In the genomic region with DNA sequence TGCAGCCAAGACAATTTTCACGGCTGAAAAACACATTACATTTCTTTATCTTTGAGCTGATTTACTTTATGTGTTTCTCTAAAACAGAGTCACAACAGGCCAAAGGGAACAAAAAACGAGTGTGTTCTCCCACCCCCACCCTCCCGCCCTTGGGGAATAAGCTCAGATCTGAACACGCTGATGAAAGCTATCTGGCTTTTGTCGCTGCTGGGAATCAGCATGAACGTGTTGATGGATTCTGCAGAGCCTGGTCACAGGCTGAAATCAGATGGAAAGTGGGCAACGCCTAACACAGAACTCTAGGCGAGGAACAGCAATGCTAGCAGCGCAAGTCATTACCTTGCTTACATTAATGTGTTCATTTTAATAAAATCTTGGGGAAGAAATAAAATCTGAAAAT, we compare ENCODE assay signal across 26 mouse cellular contexts.
A peak's percentile ranks its signal among the peaks of the same experiment; 100 is the strongest.
DNase-seq lines count a peak whose midpoint lies in the region; ATAC-seq and TF ChIP-seq lines count a peak whose summit lies in the region.
"Had no signal": no experiment of that assay in that cellular context is flagged by ENCODE, and none has a peak within 500 bp of the region (broad histone marks: within the 10 kb centered on the region; RNA-seq: fewer than 3 reads in every experiment).

No protein-coding gene starts in this region.

- H3K27ac ChIP-seq in gastrocnemius, adult 2 months, result peak overlapping the region; percentile 64
- no peak overlapping the region for H3K27ac ChIP-seq in heart, embryonic 11.5 days (ENCODE audit: low read depth, low read length)
- H3K27ac ChIP-seq in midbrain, embryonic 14.5 days (replicated peaks; ENCODE audit: low read depth, low read length), result no peak overlapping the region
- no peak overlapping the region for H3K27ac ChIP-seq in midbrain, embryonic 10.5 days (replicated peaks)
- H3K27ac ChIP-seq: embryonic facial prominence, embryonic 15.5 days; forebrain, embryonic 13.5 days; heart, embryonic 15.5 days; hindbrain, embryonic 13.5 days; lung, embryonic 15.5 days had no signal

- H3K36me3 ChIP-seq in heart, embryonic 11.5 days (ENCODE audit: control insufficient read depth, insufficient read depth, low read length), result no peaks in the 10 kb centered on the region
- no peaks in the 10 kb centered on the region for H3K36me3 ChIP-seq in midbrain, embryonic 14.5 days (ENCODE audit: control insufficient read depth, insufficient read depth, low read length)
- no peaks in the 10 kb centered on the region for H3K36me3 ChIP-seq in midbrain, embryonic 10.5 days
- H3K36me3 ChIP-seq: embryonic facial prominence, embryonic 15.5 days; heart, embryonic 15.5 days; hindbrain, embryonic 13.5 days; lung, embryonic 15.5 days; neural tube, embryonic 13.5 days had no signal

- H3K9ac ChIP-seq in heart, embryonic 11.5 days (ENCODE audit: low read depth, low read length), result no peak overlapping the region
- H3K9ac ChIP-seq in midbrain, embryonic 14.5 days (replicated peaks; ENCODE audit: low read length), result no peak overlapping the region
- H3K9ac ChIP-seq: embryonic facial prominence, embryonic 15.5 days; forebrain, embryonic 13.5 days; heart, embryonic 15.5 days; hindbrain, embryonic 13.5 days; lung, embryonic 15.5 days; neural tube, embryonic 13.5 days had no signal

- H3K27me3 ChIP-seq in heart, embryonic 11.5 days (ENCODE audit: control insufficient read depth, insufficient read depth, low read length), result no peaks in the 10 kb centered on the region
- H3K27me3 ChIP-seq in midbrain, embryonic 14.5 days (ENCODE audit: control insufficient read depth, insufficient read depth, low read length), result no peaks in the 10 kb centered on the region
- no peaks in the 10 kb centered on the region for H3K27me3 ChIP-seq in midbrain, embryonic 10.5 days (ENCODE audit: low read depth, poor library complexity, severe bottlenecking)
- H3K27me3 ChIP-seq: embryonic facial prominence, embryonic 15.5 days; forebrain, embryonic 13.5 days; heart, embryonic 15.5 days; hindbrain, embryonic 13.5 days; lung, embryonic 15.5 days; neural tube, embryonic 13.5 days had no signal

- H3K9me3 ChIP-seq in heart, embryonic 11.5 days (replicated peaks; ENCODE audit: control insufficient read depth, low read length), result 0 out of 2 replicates have a peak, but pooled peaks cover 2% of the 10 kb centered on the region
- H3K9me3 ChIP-seq in midbrain, embryonic 14.5 days (ENCODE audit: control insufficient read depth, low read length), result no peaks in the 10 kb centered on the region
- no peaks in the 10 kb centered on the region for H3K9me3 ChIP-seq in midbrain, embryonic 10.5 days (replicated peaks)
- H3K9me3 ChIP-seq: embryonic facial prominence, embryonic 15.5 days; forebrain, embryonic 13.5 days; heart, embryonic 15.5 days; hindbrain, embryonic 13.5 days; lung, embryonic 15.5 days; neural tube, embryonic 13.5 days had no signal

- H3K4me2 ChIP-seq in heart, embryonic 11.5 days, result no peak overlapping the region
- H3K4me2 ChIP-seq in midbrain, embryonic 14.5 days (ENCODE audit: low read length), result no peak overlapping the region
- H3K4me2 ChIP-seq: embryonic facial prominence, embryonic 15.5 days; forebrain, embryonic 13.5 days; heart, embryonic 15.5 days; hindbrain, embryonic 13.5 days; lung, embryonic 15.5 days; midbrain, embryonic 11.5 days; neural tube, embryonic 13.5 days had no signal

- intact Hi-C loops in gastrocnemius, adult 2 months (cut with DNase I), result no loop called here
- intact Hi-C loops in heart, postnatal 10 days (cut with DNase I), result no loop called here

- DNase-seq in gastrocnemius, adult 2 months, result peak; percentile 37
- no peak for DNase-seq in gastrocnemius, postnatal 10 days
- peak; percentile 16 to 18 for DNase-seq in heart, postnatal 10 days
- peak; percentile 14 for DNase-seq in midbrain, embryonic 14.5 days
- DNase-seq in midbrain, embryonic 10.5 days (ENCODE audit: low spot score), result no peak
- no peak for DNase-seq in urinary bladder, postnatal 10 days (ENCODE audit: low spot score)
- DNase-seq: adrenal gland, postnatal 14 days; cerebellum, adult 11-12 months; cerebellum, adult 9-11 months; embryo, embryonic 11 days; heart, postnatal 4 days; kidney, postnatal 10 days; layer of hippocampus, adult 9-11 months; right cerebral cortex, postnatal 4 days; thymus, adult 2 months; thymus, postnatal 36 days had no signal

- H3K4me3 ChIP-seq in gastrocnemius, adult 2 months, result no peak overlapping the region
- H3K4me3 ChIP-seq in heart, embryonic 11.5 days (ENCODE audit: low read depth, low read length), result no peak overlapping the region
- H3K4me3 ChIP-seq in midbrain, embryonic 14.5 days (replicated peaks; ENCODE audit: low read depth, low read length), result no peak overlapping the region
- no peak overlapping the region for H3K4me3 ChIP-seq in midbrain, embryonic 10.5 days
- H3K4me3 ChIP-seq: embryonic facial prominence, embryonic 15.5 days; forebrain, embryonic 13.5 days; heart, embryonic 15.5 days; hindbrain, embryonic 13.5 days; lung, embryonic 15.5 days; myocyte; neural tube, embryonic 13.5 days had no signal

- ATAC-seq in heart, embryonic 11.5 days (replicated peaks; ENCODE audit: insufficient number of reproducible peaks, low FRiP score, low TSS enrichment), result no peak
- ATAC-seq in midbrain, embryonic 14.5 days (ENCODE audit: low FRiP score, low TSS enrichment), result no peak
- ATAC-seq: forebrain, embryonic 13.5 days; intestine, postnatal 0 days had no signal

- H3K4me1 ChIP-seq in heart, embryonic 11.5 days (ENCODE audit: control insufficient read depth, insufficient read depth, low read length), result peaks cover 6% of the 10 kb centered on the region; the same call in 1 of the 2 replicates
- no peaks in the 10 kb centered on the region for H3K4me1 ChIP-seq in midbrain, embryonic 14.5 days (ENCODE audit: control insufficient read depth, insufficient read depth, low read length)
- no peaks in the 10 kb centered on the region for H3K4me1 ChIP-seq in midbrain, embryonic 10.5 days
- H3K4me1 ChIP-seq: embryonic facial prominence, embryonic 15.5 days; forebrain, embryonic 13.5 days; hindbrain, embryonic 13.5 days; lung, embryonic 15.5 days; neural tube, embryonic 13.5 days had no signal

- 38% methylated on average over 9 of the region's 9 CpGs for WGBS in heart, embryonic 11.5 days (ENCODE audit: insufficient replicate concordance)
- WGBS in midbrain, embryonic 14.5 days, result 70% methylated on average over 9 of the region's 9 CpGs
- 88% methylated on average over 9 of the region's 9 CpGs for whole genome bisulfite sequencing in midbrain, embryonic 10.5 days

- no peak for TF ChIP-seq CTCF in gastrocnemius, adult 2 months (IDR thresholded peaks at IDR 0.05)

Comparison
In these comparisons a context has a peak if more than half of its experiments do, and no peak if none do; other contexts are left out.
1. DNase-seq: peak in gastrocnemius, adult 2 months (single experiment), heart, postnatal 10 days (2 of 2) and midbrain, embryonic 14.5 days (single experiment); none in gastrocnemius, postnatal 10 days (single experiment), midbrain, embryonic 10.5 days (single experiment) and urinary bladder, postnatal 10 days (single experiment).